Mouse (Mus musculus) ES-Bruce4 (cell line): ENCODE measurements at regions not wholly inside any gene's neighbourhood (a gene's known extent, or its start where the extent isn't known, plus 50 kb on each side); places are given as distances from the start of the nearest gene placed in this dataset.

Experiments
- H3K27ac ChIP-seq: 2 replicates; pipeline ENCODE4 v1.5.1; 2012; ENCODE audit warnings: low read length, inconsistent platforms; ENCODE audit not compliant: insufficient read depth
- H3K27me3 ChIP-seq: 2 replicates; pipeline ENCODE4 v1.6.1; 2012; ENCODE audit warnings: mild to moderate bottlenecking, low read length, inconsistent platforms; ENCODE audit not compliant: control insufficient read depth, poor library complexity, insufficient read depth, severe bottlenecking
- H3K36me3 ChIP-seq: 2 replicates; pipeline ENCODE4 v1.6.1; 2012; ENCODE audit warnings: inconsistent platforms, mild to moderate bottlenecking, low read length, moderate library complexity; ENCODE audit not compliant: control insufficient read depth, poor library complexity, insufficient read depth, severe bottlenecking
- H3K4me1 ChIP-seq: one replicate; pipeline ENCODE4 v1.8.1; 2011; ENCODE audit warnings: low read length; ENCODE audit not compliant: control insufficient read depth, insufficient read depth
- H3K4me3 ChIP-seq: 2 replicates; pipeline ENCODE4 v1.5.1; 2011; ENCODE audit warnings: low read depth, mild to moderate bottlenecking, low read length
- H3K9ac ChIP-seq: 2 replicates; pipeline ENCODE4 v1.6.1; 2012; ENCODE audit warnings: low read depth, mild to moderate bottlenecking, inconsistent platforms; ENCODE audit not compliant: poor library complexity, severe bottlenecking
- H3K9me3 ChIP-seq: replicated peaks from 2 replicates; pipeline ENCODE4 v1.6.1; 2012; ENCODE audit warnings: mild to moderate bottlenecking, low read length, inconsistent platforms; ENCODE audit not compliant: control insufficient read depth, poor library complexity, insufficient read depth, severe bottlenecking
- CTCF ChIP-seq: IDR thresholded peaks from one replicate; pipeline ENCODE4 v1.8.1; 2011; ENCODE audit warnings: low read depth, low read length
- EP300 ChIP-seq: IDR thresholded peaks from 2 replicates; pipeline ENCODE4 v1.6.1; 2011; ENCODE audit warnings: low read depth, low read length; ENCODE audit not compliant: insufficient read depth
- POLR2A ChIP-seq: IDR thresholded peaks from one replicate; pipeline ENCODE4 v1.8.1; 2011; ENCODE audit warnings: low read length; ENCODE audit not compliant: insufficient read depth

DNA sequence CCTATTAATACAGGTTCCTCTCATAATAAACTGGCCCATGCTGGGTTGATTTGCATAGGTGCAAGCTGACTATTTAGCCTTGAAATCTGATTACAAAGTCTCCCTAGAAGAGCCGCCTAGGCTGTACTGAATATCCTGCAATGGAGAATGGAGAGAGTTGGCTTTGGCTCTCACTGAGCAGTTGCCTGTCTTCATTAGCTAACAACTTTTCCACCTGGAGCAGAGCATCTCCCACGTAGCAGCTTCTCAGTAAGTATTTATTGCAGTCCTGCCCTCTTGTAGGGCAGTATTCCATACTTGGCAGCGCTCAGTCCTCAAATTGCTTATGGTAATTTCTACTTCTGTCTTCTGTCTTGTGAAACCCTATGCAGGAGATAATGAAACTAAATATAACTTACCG is 175.8 kb upstream of the C9orf72 start:
- no peak overlapping the region for H3K4me3 ChIP-seq

DNA sequence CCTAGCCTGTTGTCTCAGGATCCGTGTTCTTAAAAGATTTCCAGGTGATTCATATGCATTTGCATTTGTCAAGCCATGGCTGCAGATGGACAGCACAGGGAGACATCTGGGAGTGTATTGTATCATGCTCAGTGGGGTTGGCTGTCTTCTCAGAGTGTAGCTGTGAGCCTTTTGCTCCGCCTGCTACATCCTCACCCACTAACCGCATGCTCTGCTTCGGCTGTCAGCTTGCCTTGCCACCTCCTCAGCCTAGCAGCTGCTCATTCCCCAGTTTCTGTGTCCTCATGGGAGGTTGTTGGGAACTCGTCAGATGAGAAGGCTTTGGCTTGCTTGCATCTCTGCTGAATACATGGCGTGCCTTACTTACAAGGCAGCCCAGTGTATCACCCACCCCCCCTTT is 174.5 kb upstream of the C9orf72 start:
- Histone ChIP-seq H3K27ac (no peak overlapping the region), H3K4me1 (no peaks in the 10 kb centered on the region), H3K27me3 (no peaks in the 10 kb centered on the region), H3K9ac (no peak overlapping the region), H3K9me3 (no peaks in the 10 kb centered on the region), H3K36me3 (no peaks in the 10 kb centered on the region), H3K4me3 (no peak overlapping the region)
- TF ChIP-seq POLR2A (no peak), EP300 (no peak), CTCF (no peak)

More for the DNA sequence above, 175.8 kb upstream of the C9orf72 start:
- Histone ChIP-seq H3K36me3 (no peaks in the 10 kb centered on the region), H3K27me3 (no peaks in the 10 kb centered on the region), H3K9me3 (no peaks in the 10 kb centered on the region), H3K9ac (no peak overlapping the region), H3K4me1 (no peaks in the 10 kb centered on the region), H3K27ac (no peak overlapping the region)
- TF ChIP-seq POLR2A: no peak
- TF ChIP-seq EP300: no peak
- no peak for TF ChIP-seq CTCF

DNA sequence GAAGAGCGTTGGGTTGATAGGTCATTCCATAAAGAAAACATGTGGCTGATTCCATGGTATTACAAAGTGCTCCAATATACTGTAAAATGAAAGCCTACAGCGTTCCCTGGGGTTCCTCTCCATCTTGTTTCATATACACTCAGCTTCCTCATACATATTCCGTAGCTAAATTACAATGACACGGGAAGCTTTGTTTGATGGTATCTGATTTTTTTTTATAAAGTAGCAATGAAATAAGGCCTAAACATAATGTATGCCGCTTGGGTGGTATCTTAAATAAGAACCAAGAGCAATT is 169.6 kb upstream of the C9orf72 start:
- no peak for TF ChIP-seq POLR2A
- no peak for TF ChIP-seq EP300
- no peak for TF ChIP-seq CTCF
- H3K4me3 ChIP-seq: no peak overlapping the region
- H3K4me1 ChIP-seq: no peaks in the 10 kb centered on the region
- no peak overlapping the region for H3K27ac ChIP-seq
- H3K9me3 ChIP-seq: no peaks in the 10 kb centered on the region
- H3K27me3 ChIP-seq: no peaks in the 10 kb centered on the region
- H3K36me3 ChIP-seq: no peaks in the 10 kb centered on the region
- H3K9ac ChIP-seq: no peak overlapping the region

DNA sequence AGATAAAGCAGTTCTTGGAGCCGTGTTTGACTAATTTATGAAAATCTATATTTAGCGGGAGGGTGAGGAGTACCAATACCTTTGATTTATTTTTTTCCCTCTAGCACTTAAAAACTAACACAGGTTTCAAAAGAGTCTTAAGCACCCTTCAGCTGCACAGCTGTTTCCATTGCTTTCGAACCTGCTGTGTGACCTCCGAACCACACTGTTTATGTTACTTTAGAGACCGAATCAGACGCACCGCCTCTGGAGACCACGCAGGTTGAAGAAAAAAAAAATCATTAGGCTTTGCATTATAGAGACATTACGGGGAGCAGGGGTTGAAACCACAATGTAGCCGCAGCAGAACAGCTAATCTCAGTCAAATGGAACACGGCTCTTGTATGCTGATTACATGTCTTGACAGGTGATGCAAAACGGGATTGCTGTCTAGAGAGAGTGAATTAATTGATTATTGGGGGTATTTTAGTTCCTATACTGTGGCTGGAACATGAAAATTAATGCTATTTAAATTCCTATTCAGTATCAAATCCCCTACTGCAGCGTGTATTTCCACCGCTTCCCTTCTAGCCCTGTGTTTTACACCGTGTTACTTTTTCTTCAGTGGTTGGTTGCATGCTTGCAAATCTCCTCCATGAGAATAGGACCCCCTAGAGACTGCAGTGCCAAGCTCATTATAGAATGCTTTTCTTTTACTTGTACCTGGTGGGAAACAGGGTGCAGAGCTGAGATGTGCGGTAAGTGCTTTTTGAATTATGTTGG is 169.0 kb upstream of the C9orf72 start:
- Histone ChIP-seq H3K27ac (no peak overlapping the region), H3K4me3 (no peak overlapping the region), H3K4me1 (no peaks in the 10 kb centered on the region), H3K27me3 (no peaks in the 10 kb centered on the region), H3K36me3 (no peaks in the 10 kb centered on the region), H3K9me3 (no peaks in the 10 kb centered on the region), H3K9ac (no peak overlapping the region)
- no peak for TF ChIP-seq EP300
- no peak for TF ChIP-seq CTCF
- TF ChIP-seq POLR2A: no peak

DNA sequence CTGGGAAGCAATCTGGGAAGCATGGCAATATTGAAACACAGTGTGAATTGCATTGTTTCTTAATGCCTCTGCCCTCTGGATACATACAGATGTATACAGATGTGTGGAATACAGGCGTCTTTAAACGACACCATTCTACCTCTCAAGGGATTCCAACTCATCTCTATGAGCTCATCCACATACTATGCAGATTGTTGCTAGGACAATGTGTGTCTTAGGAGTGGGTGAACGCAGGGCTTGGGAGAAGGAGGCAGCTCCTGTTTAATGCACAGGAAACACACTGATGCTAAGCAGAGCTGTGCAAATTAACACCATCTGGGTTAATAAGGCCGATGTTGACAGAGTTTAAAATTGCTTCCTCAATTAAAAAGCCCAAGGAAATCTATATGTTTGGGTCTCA is 149.8 kb upstream of the C9orf72 start:
- Histone ChIP-seq H3K36me3 (no peaks in the 10 kb centered on the region), H3K27ac (no peak overlapping the region), H3K4me1 (no peaks in the 10 kb centered on the region), H3K27me3 (no peaks in the 10 kb centered on the region), H3K9me3 (peaks cover 14% of the 10 kb centered on the region), H3K4me3 (no peak overlapping the region), H3K9ac (no peak overlapping the region)
- no peak for TF ChIP-seq EP300
- no peak for TF ChIP-seq CTCF
- TF ChIP-seq POLR2A: no peak

DNA sequence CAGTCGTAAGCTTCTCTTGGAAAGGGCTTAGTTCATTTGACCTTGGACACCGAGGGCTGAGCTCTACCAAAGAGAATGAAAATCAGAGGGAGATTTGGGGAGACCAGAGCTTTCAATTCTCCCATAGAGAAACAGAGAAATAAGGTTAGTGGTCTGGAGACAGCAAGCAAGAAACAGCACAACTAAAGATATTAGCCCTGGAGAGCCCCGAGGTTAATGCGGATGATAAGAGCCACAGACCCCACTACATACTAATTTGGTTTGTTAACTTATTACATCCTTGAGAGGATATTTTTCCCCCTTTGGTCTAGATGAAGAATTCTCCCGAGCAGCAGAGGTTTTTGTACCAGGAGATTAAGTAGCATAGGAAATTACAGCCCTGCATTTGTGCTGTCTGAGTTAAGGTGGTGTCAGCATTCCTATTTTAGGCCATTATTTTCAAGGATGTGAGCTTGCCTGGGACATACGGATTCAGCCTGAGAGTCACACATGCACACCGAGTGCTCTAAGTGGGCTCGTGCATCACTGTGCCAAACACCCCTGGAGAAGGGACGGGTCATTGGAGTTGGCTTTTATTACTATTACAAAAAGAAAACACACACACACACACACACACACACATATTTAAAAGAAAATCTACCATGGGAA is 147.4 kb upstream of the C9orf72 start:
- TF ChIP-seq CTCF (no peak), EP300 (no peak), POLR2A (no peak)
- H3K4me1 ChIP-seq: no peaks in the 10 kb centered on the region
- H3K27me3 ChIP-seq: no peaks in the 10 kb centered on the region
- H3K36me3 ChIP-seq: no peaks in the 10 kb centered on the region
- H3K9ac ChIP-seq: no peak overlapping the region
- H3K9me3 ChIP-seq: peaks cover 14% of the 10 kb centered on the region
- no peak overlapping the region for H3K4me3 ChIP-seq
- no peak overlapping the region for H3K27ac ChIP-seq
